Mouse (Mus musculus) embryonic stem cell, embryonic (primary cell): ENCODE measurements at regions not wholly inside any gene's neighbourhood (a gene's known extent, or its start where the extent isn't known, plus 50 kb on each side); places are given as distances from the start of the nearest gene placed in this dataset.

Experiments used
- CTCF ChIA-PET, 4 experiments: fragments of 300-600 bp in 2 of 4; fragments of 350-600 bp in 2 of 4; sonication (Branson Sonifier 250); formaldehyde crosslinking; loops; one replicate each; lab custom pipeline; 2022; ENCODE audit warnings: inconsistent platforms in 2 of 4; lab: Charles Lee
- POLR2A ChIA-PET, 4 experiments: fragments of 300-600 bp in 2 of 4; fragments of 350-600 bp in 2 of 4; sonication (Branson Sonifier 250); formaldehyde crosslinking; loops; one replicate each; lab custom pipeline; 2022; ENCODE audit warnings: antibody characterized with exemption in 4 of 4, inconsistent platforms in 1 of 4; lab: Charles Lee

- CTCF ChIA-PET: interaction anchor here (0.6 to 1.0 kb wide), 12 partner anchors 9 to 1444 kb away, joined by 3 to 16 read pairs (median 3); no protein-coding TSS in a partner anchor
Observed at GRCm38 (mm10) chr1:41810318-41810964, 885.1 kb upstream of the Pou3f3 start.

GRCm38 (mm10) chr1:41811130-41811529 lies 884.4 kb upstream of the Pou3f3 start:
- ChIA-PET POLR2A (no interaction called here), CTCF (no interaction called here)

More at GRCm38 (mm10) chr1:41810318-41810964, 885.1 kb upstream of the Pou3f3 start:
- POLR2A ChIA-PET: interaction anchor here in 2 of 4 experiments (0.5 to 0.6 kb wide), 2 partner anchors 506 to 1195 kb away, joined by 4 to 6 read pairs; no protein-coding TSS in a partner anchor

GRCm38 (mm10) chr1:41812071-41812470 lies 883.5 kb upstream of the Pou3f3 start:
- ChIA-PET POLR2A (interaction anchor here in 1 of 4 experiments (0.8 kb wide), 1 partner anchor 1129 kb away, joined by 4 read pairs; no protein-coding TSS in a partner anchor), CTCF (no interaction called here)

- ChIA-PET CTCF (no interaction called here), POLR2A (no interaction called here)
Observed at GRCm38 (mm10) chr1:41814032-41815005, 881.2 kb upstream of the Pou3f3 start.

- POLR2A ChIA-PET: no interaction called here
Observed at GRCm38 (mm10) chr1:41815021-41815420, 880.5 kb upstream of the Pou3f3 start.

GRCm38 (mm10) chr1:41822742-41823141 lies 872.8 kb upstream of the Pou3f3 start:
- CTCF ChIA-PET: no interaction called here
- POLR2A ChIA-PET: no interaction called here

More at GRCm38 (mm10) chr1:41815021-41815420, 880.5 kb upstream of the Pou3f3 start:
- CTCF ChIA-PET: no interaction called here

- CTCF ChIA-PET: no interaction called here
- POLR2A ChIA-PET: no interaction called here
Observed at GRCm38 (mm10) chr1:41825223-41825622, 870.3 kb upstream of the Pou3f3 start.

- POLR2A ChIA-PET: interaction anchor here in 1 of 4 experiments (0.7 kb wide), 1 partner anchor 80 kb away, joined by 3 read pairs; no protein-coding TSS in a partner anchor
- CTCF ChIA-PET: no interaction called here
Observed at GRCm38 (mm10) chr1:41831641-41832040, 863.9 kb upstream of the Pou3f3 start.
